Mouse (Mus musculus) testis, postnatal 14 days (tissue): ENCODE measurements around the gene Zswim1.
"Not testable (repeated sequence)": the region's sequence is repeated elsewhere in the genome, so short reads cannot be mapped to it uniquely, and the experiment has no call there.

Experiments used
- DNase-seq: peaks from one replicate; pipeline ENCODE4 v3.0.0; 2021; ENCODE audit warnings: low spot score

The Zswim1 gene

DNA sequence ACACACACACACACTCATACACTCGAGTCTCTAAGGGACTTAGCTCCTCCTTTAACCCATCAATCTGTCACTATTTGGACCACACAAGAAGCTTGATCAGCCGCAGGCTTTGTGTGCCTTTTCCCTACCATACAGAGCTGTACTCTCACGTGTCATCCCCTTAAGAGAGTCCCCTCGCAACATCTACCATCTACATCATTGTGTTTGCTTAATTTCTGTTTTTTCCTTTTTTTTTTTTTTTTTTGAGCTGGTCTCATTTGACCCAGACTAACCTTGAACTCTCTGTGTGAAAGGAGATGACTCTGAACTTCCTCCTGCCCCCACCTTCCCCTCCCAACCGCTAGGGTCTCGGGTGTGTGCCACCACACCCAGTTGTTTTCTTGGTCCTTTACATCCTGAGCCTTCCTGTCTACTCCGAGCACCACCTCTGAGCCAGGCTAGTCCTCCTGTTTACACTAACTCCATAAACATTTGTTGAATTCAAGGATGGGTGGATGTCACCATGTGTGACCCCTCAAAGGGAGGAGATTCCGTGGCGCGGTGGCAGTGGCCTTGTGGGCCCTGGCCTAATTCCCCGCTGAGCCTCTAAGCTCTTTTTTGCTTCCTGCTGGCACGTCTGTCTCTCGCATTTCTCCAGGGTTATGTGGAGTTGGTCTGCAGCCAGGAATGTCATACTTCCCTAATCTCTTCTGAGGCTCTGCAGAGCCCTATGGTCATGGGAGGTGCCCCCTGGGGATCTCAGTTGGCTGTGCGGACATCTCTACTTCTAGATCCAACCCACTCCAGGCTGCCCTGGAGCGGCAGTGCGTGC, 44.5 kb downstream of the Zswim1 start:
- DNase-seq, result peak; percentile 69

DNA sequence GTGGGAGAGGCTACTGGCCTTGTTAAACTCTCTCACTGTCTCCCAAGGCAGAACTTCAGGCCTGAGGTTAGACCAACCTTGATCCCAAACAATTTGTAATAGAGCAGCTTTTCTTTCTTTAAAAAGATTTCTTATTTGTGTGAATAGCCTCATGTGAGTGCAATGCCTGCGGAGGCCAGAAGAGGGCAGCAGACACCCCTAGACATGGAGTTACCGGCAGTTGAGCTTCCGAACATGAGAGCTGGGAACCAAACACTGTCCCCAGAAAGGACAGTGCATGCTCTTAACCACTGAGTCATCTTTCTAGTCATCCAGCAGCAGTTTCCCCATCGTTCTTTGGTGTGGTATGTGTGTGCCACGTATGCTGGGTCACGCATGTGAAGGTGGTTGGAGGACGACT, 45.1 kb downstream of the Zswim1 start:
- peak; percentile 69 for DNase-seq

GRCm38 (mm10) chr2:164868491-164868890, 46.0 kb downstream of the Zswim1 start:
- no peak for DNase-seq

DNA sequence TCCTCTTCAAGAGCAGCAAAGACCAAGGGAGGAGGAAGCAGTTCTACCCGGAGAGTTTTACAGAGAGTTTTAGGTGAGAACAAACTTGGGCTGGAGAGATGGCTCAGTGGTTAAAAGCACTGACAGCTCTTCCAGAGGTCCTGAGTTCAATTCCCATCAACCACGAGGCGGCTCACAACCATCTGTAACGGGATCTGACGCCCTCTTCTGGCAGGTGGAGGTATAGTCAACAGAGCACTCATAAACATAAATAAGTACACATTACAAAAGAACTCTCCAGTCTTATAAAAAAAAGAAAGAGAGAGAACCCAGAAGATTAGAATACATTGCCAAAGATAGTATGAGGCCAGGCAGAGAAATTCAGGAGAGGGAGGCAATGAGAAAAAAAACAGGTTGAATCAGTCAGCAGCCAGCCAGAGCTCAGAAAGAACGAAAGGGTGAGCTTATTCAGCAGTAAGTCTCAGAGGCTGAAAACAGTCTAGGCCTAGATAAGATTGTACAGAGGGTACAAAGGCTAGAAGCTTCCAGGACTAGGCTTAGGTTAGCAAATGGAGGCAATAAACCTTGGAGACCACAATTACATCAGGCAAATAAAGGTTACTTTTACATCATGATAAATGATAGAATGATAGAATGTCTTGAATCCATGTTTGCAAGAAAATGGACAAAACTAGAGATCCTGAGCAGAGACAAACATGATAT, 49.3 kb downstream of the Zswim1 start:
- DNase-seq, result no peak

- DNase-seq, result no peak
These were observed 51.1 kb downstream of the Zswim1 start for GRCm38 (mm10) chr2:164873621-164874020.

- DNase-seq, result no peak
These were observed 51.8 kb downstream of the Zswim1 start for GRCm38 (mm10) chr2:164874239-164874769.

GRCm38 (mm10) chr2:164875648-164876047, 53.2 kb downstream of the Zswim1 start:
- not testable (repeated sequence) for DNase-seq
